Mouse (Mus musculus): Measurements from ENCODE around the gene Cym.

Gene Cym

DNA sequence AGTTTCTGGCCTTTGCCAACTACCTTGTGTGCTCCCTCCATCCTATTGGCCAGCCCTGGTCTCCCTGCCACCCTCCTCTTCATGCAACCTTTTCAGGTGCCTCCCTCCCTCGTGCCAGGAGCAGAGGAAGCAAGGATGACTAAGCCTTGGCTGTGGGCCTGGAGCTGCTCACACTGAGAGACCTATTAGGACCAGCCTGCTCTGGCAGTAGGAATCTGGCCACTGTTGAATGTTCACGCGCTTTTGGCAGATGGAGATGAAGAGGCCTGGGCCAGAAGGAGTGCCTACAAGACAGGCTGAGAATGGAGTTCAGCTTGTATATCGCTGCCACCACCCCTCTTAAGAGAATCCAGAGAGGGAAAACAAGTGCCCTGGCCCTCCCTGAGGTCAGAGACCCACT lies 46.0 kb downstream of the Cym start:
- in situ Hi-C loops (cut with MboI, MseI) = no loop called here

DNA sequence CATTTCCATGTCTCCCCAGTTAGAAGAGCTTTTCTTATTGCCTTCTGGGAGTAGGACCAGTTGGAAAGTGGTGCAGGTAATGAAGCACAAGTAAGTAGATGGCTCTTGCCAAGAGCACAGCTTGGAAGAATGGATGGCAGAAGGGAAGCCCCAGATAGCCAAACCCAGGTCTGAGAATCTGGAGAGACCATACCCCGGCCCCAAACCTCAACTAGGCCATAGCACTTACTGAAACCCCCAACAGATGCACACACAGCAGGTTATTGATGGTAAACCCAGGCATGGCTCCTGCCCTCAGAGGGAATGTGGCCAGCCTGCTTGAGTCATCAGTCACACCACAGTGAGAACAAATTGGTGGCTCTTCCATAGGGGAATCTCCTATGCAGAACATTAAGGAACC lies 49.0 kb downstream of the Cym start:
- in situ Hi-C loops (cut with MboI, MseI) = loop anchor here in 1 of 2 experiments (25.0 kb wide), 1 partner anchor 1860 kb away; no protein-coding TSS in a partner anchor

DNA sequence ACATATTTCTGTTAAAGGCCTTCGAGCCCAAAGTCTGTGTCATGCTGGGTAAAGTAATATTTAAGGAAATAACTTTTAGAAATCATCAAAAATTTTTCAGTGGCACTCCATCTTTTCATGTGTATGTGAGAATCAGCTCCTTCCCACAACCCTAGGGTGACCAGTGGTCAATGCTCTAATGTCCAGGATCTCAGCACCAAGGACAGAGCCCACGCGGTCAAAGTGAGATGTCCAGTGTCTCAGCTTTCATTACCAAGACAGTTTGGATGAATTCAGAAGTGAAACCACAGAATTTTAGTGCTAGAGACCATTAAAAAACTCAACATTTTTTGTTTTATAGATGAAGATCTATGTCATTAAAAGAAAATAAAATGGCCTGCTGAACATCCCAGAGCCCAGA lies 49.6 kb downstream of the Cym start:
- in situ Hi-C loops (cut with MboI, MseI) = loop anchor here in 1 of 2 experiments (25.0 kb wide), 1 partner anchor 1860 kb away; no protein-coding TSS in a partner anchor

GRCm38 (mm10) chr3:107169552-107169951 lies 52.0 kb downstream of the Cym start:
- in situ Hi-C loops (cut with MboI, MseI) = loop anchor here in 1 of 2 experiments (5.0 to 25.0 kb wide), 2 partner anchors 232 to 1857 kb away; no protein-coding TSS in a partner anchor

DNA sequence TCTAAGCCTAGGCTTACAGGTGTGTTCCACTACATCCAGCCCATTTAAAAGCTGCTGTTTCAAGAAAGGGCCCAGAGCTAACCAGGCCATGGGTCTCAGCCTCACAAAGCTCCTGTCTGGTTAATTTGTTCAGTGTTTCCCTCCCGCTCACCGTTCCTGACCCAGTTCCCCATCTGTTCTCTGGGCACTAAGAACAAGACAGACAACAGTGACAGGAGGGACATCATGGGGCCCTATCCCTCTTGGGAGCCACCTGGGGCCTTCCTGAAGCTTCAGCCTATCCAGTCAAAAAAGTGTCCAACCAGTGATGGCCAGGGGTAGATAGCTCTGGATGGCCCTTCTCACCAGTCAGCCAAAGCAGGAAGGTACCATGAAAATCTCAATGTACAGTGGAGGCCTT lies 58.8 kb downstream of the Cym start:
- in situ Hi-C loops (cut with MboI, MseI) = loop anchor here in 1 of 2 experiments (25.0 kb wide), 1 partner anchor 1850 kb away; no protein-coding TSS in a partner anchor
